Mouse (Mus musculus) thymus, postnatal 0 days (tissue): Measurements from ENCODE around the gene Ift43. TPM values are rescaled to one million over a fixed set of nuclear protein-coding genes. Genes with fewer than 3 reads are reported as not detected.

Source experiments
- DNase-seq: peaks from one replicate; pipeline ENCODE4 v3.0.0-alpha.2; 2015; ENCODE audit warnings: low spot score
- polyA plus RNA-seq: library from polyadenylated mRNA; unstranded; fragments of >200 nt; fragmentation: Nextera tagmentation; extraction: Ambion mirVana; gene quantifications from 2 replicates; pipeline ENCODE4 v1.2.1, GENCODE M21; 2015

Ift43 gene
- polyA plus RNA-seq, 1 experiment from 2014 or later, result 13.6 TPM

- DNase-seq, result no peak
These were observed 86.9 kb downstream of the Ift43 start for GRCm38 (mm10) chr12:86169195-86169594.

GRCm38 (mm10) chr12:86173314-86173713 is 91.0 kb downstream of the Ift43 start:
- DNase-seq, result no peak

DNA sequence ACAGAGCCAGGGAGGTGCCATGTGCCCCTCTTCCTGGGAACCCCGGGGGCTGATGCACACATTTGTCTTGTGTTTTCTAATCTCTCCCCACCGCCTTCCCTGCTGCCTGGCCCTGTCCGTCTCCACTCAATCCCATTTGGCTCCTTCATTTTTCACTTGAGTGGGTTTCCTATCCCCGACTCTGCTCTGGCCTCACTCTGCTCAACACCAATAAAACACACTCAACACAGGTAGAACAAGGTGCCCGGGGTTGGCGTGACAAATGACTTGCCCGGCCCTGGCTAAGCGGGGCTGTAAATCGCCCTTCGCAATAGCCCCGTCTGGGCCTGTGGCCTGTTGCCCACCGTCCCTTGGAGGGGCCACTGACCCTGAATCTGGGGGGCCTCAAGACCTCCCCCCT is 92.0 kb downstream of the Ift43 start:
- DNase-seq, result no peak

GRCm38 (mm10) chr12:86175476-86175942 is 93.2 kb downstream of the Ift43 start:
- no peak for DNase-seq

DNA sequence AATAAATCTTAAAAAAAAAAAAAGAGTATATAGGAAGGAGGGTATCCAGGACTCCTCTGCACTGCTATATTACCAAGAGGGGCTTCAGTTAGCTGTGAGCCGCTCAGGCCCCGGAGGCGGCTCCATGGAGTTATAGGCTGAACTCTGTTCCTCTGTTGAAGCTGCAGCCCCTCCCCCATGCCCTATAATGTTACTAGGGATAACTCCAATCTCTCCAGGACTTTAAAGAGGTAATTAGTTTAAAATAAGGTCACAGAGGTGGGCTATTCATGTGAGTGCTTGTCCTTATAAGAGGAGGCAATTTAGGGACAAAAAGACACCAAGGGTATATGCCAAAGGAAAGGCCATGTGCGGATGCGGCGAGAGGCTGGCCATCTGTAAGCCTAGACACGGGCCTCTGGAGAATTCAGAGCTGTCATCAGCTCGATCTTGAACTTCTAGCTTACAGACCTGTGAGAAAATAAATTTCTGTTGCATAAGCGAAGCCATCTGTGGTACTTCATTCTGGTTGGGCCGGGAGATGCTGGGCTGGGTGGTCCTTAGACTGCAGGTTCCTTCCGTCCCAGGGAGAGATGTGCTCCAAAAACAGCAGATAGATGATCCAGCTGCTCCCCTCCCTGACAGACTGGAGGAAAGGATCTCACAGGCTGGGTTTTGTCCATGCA is 94.5 kb downstream of the Ift43 start:
- no peak for DNase-seq

GRCm38 (mm10) chr12:86179266-86179665 is 96.9 kb downstream of the Ift43 start:
- no peak for DNase-seq

- no peak for DNase-seq
These were observed 99.0 kb downstream of the Ift43 start for GRCm38 (mm10) chr12:86181320-86181751.

GRCm38 (mm10) chr12:86181879-86182278 is 99.5 kb downstream of the Ift43 start:
- DNase-seq, result peak; percentile 25

DNA sequence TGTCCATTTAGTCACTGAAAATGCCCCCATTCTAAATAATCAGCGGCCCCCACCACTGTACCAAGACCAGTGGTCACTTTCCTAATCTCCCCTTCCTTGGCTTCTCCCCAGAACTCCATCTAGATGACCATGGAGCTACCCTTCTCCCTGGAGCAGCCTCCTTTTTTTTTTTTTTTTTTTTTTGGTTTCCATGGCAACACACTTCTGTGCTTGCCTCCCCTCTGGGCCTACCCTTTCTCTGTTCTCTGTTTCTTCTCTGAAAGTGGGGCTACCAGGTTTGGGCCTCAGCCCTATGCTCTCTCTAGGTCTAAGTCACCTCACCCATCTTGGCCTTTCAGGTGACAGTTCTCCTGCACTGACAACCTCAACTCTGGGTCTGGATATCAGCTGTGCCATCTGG is 100.1 kb downstream of the Ift43 start:
- no peak for DNase-seq

GRCm38 (mm10) chr12:86188161-86188560 is 105.8 kb downstream of the Ift43 start:
- peak; percentile 21 for DNase-seq

GRCm38 (mm10) chr12:86189601-86190323 is 107.4 kb downstream of the Ift43 start:
- DNase-seq, result no peak

GRCm38 (mm10) chr12:86192036-86192449 is 109.7 kb downstream of the Ift43 start:
- DNase-seq, result no peak

- no peak for DNase-seq
These were observed 114.6 kb downstream of the Ift43 start for GRCm38 (mm10) chr12:86196944-86197343.

DNA sequence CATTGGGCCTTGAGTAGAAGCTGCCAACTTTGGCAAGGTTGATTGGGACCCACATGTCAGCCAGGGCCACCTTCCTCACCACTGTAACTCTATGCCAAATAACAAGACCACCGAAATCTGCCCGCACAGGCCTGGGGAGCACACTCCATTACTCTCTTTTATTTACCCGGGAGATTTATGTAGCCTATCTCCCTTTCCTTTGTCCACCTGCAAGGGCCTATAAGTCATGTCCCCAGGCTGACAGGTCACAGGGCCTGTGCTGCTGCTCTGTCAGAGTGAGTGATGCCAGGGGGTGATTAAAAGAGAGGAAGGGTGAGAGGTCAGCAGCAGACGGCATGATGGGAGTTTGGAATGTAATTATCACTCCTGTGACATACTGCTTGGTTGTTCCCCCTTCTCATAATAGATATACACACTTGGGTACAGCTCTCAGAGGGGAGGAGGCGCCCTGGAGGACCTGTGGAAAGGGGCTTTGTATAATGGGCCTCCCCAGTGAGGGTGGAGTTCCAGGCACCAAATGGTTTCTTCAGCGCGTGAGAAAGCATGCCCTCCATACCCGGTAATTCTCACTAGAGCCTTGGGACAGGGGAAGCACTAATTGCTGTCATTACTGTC is 121.2 kb downstream of the Ift43 start:
- no peak for DNase-seq

DNA sequence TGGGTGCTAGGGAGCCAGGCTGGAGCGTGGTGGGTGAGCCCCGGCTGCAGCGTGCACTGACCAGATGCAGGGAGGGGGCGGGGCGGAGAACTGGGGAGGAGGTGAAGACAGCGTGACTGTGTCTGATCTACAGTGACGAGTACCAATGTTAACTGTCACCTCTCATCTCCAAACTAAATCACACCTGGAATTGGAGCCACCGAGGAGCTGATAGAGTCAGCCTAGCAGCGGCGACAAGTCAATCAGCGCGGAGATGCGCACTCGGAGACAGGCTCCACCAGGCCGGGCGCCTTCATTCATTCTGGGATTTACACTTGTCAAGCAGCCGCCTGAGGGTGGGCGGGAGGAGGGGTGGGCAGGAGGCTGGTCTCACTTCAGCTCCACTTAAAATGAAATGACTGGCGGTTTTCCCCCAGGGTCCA is 128.8 kb downstream of the Ift43 start:
- no peak for DNase-seq

Other genes with a start within 250 kb of the Ift43 start
- 2.6 and 2.9 TPM in 2 replicates for gene Tgfb3, start 3.5 kb upstream of the Ift43 start, polyA plus RNA-seq
- gene Gpatch2l, start 159.3 kb downstream of the Ift43 start, polyA plus RNA-seq, result 16.5 and 17.7 TPM in 2 replicates